Mouse (Mus musculus): ENCODE data around the gene Pdzrn4. TPM values are rescaled to one million over a fixed set of nuclear protein-coding genes. Genes with fewer than 3 reads are reported as not detected.

Pdzrn4 gene
- polyA plus RNA-seq, 2 experiments: 1.4 to 1.9 TPM

- Histone ChIP-seq H3K4me2 (replicated peaks; ENCODE audit: low read depth, low read length, severe bottlenecking) (no peak overlapping the region), H3K27me3 (ENCODE audit: control insufficient read depth, insufficient read depth, low read length) (no peaks in the 10 kb centered on the region), H3K27ac (replicated peaks; ENCODE audit: low read depth, low read length) (no peak overlapping the region), H3K4me1 (ENCODE audit: control insufficient read depth, insufficient read depth, low read length) (peaks cover 3% of the 10 kb centered on the region; the same call in 1 of the 2 replicates), H3K9me3 (ENCODE audit: control insufficient read depth, low read length) (peaks cover 4% of the 10 kb centered on the region), H3K9ac (ENCODE audit: low read depth, low read length, severe bottlenecking) (no peak overlapping the region), H3K4me3 (replicated peaks; ENCODE audit: low read length) (no peak overlapping the region), H3K36me3 (ENCODE audit: control insufficient read depth, insufficient read depth, low read length) (no peaks in the 10 kb centered on the region)
- ATAC-seq (ENCODE audit: low FRiP score, low read depth) (no peak), DNase-seq (ENCODE audit: low spot score) (no peak)
- 78% methylated on average over 4 of the region's 4 CpGs for WGBS
- no peak for TF ChIP-seq POLR2A (IDR thresholded peaks at IDR 0.05; ENCODE audit: borderline replicate concordance, extremely low read depth, insufficient read depth, insufficient read length)
Measured at GRCm38 (mm10) chr15:92526731-92527130, 130.1 kb downstream of the Pdzrn4 start.

DNA sequence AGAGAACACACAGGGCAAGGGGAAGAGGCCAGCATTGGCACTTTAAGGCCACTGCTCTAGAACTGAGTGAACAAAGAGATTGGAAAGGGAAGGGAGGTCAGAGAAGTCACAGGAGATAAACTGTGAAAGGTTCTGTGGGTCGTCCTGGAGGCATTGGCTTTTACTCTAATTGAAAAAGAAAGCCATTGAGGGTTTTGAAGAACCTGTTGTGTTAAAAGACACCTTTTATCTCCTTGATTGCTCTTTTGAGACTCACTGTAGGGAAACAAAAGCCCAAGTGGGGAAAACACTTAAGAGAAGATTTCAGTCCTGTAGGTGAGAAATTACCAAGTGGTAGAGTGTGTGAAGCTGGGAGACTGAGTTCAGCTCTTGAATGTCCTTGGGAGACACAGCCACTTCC is 146.6 kb downstream of the Pdzrn4 start:
- no peaks in the 10 kb centered on the region for H3K27me3 ChIP-seq (ENCODE audit: control insufficient read depth, insufficient read depth, low read length)
- ATAC-seq (ENCODE audit: low FRiP score, low read depth) (no peak), DNase-seq (ENCODE audit: low spot score) (no peak)
- 14% methylated on average over 1 of the region's 1 CpGs for WGBS
- H3K27ac ChIP-seq (replicated peaks; ENCODE audit: low read depth, low read length): no peak overlapping the region
- TF ChIP-seq POLR2A (IDR thresholded peaks at IDR 0.05; ENCODE audit: borderline replicate concordance, extremely low read depth, insufficient read depth, insufficient read length): no peak
- no peak overlapping the region for H3K9ac ChIP-seq (ENCODE audit: low read depth, low read length, severe bottlenecking)
- no peaks in the 10 kb centered on the region for H3K9me3 ChIP-seq (ENCODE audit: control insufficient read depth, low read length)
- H3K4me3 ChIP-seq (replicated peaks; ENCODE audit: low read length): no peak overlapping the region
- no peaks in the 10 kb centered on the region for H3K36me3 ChIP-seq (ENCODE audit: control insufficient read depth, insufficient read depth, low read length)
- H3K4me2 ChIP-seq (replicated peaks; ENCODE audit: low read depth, low read length, severe bottlenecking): no peak overlapping the region
- no peaks in the 10 kb centered on the region for H3K4me1 ChIP-seq (ENCODE audit: control insufficient read depth, insufficient read depth, low read length)

GRCm38 (mm10) chr15:92547294-92547911 is 150.7 kb downstream of the Pdzrn4 start:
- Histone ChIP-seq H3K27ac (replicated peaks; ENCODE audit: low read depth, low read length) (no peak overlapping the region), H3K4me3 (replicated peaks; ENCODE audit: low read length) (no peak overlapping the region), H3K4me1 (ENCODE audit: control insufficient read depth, insufficient read depth, low read length) (no peaks in the 10 kb centered on the region), H3K9me3 (ENCODE audit: control insufficient read depth, low read length) (no peaks in the 10 kb centered on the region), H3K36me3 (ENCODE audit: control insufficient read depth, insufficient read depth, low read length) (no peaks in the 10 kb centered on the region), H3K4me2 (replicated peaks; ENCODE audit: low read depth, low read length, severe bottlenecking) (no peak overlapping the region), H3K27me3 (ENCODE audit: control insufficient read depth, insufficient read depth, low read length) (no peaks in the 10 kb centered on the region), H3K9ac (ENCODE audit: low read depth, low read length, severe bottlenecking) (no peak overlapping the region)
- DNase-seq (ENCODE audit: low spot score) (no peak), ATAC-seq (ENCODE audit: low FRiP score, low read depth) (no peak)
- no peak for TF ChIP-seq POLR2A (IDR thresholded peaks at IDR 0.05; ENCODE audit: borderline replicate concordance, extremely low read depth, insufficient read depth, insufficient read length)
- WGBS: 25% methylated on average over 9 of the region's 9 CpGs

DNA sequence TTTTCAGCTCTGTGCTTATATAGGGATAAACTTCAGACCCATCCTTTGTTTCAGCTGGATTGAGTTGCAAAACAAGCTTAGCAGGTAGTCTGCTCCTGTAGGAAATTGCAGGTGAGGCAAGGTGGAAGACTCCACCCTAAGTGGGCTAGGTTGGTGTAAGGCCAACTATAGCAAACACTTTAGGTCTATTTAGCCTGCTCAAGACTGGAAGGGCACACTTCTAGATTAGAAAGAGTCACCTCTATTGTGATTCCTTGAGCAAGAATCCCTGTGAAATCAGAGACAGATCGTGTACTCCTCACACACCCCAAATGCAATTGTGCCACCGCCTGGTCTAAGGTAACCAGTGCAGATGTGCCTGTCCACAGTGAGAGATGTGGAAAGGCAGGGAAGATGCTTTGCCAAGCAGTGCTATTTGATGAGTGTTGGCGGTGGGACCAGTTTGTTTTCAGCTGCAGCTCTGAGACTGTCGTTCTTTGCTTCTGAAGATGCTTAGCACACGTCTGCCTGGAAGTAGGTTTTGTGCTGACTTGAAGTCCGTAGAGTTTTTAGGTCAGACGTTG is 158.4 kb downstream of the Pdzrn4 start:
- no peak for TF ChIP-seq POLR2A (IDR thresholded peaks at IDR 0.05; ENCODE audit: borderline replicate concordance, extremely low read depth, insufficient read depth, insufficient read length)
- Histone ChIP-seq H3K27me3 (ENCODE audit: control insufficient read depth, insufficient read depth, low read length) (no peaks in the 10 kb centered on the region), H3K4me1 (ENCODE audit: control insufficient read depth, insufficient read depth, low read length) (peaks cover 7% of the 10 kb centered on the region; the same call in 1 of the 2 replicates), H3K4me2 (replicated peaks; ENCODE audit: low read depth, low read length, severe bottlenecking) (no peak overlapping the region), H3K27ac (replicated peaks; ENCODE audit: low read depth, low read length) (no peak overlapping the region), H3K9ac (ENCODE audit: low read depth, low read length, severe bottlenecking) (no peak overlapping the region), H3K4me3 (replicated peaks; ENCODE audit: low read length) (no peak overlapping the region), H3K36me3 (ENCODE audit: control insufficient read depth, insufficient read depth, low read length) (no peaks in the 10 kb centered on the region), H3K9me3 (ENCODE audit: control insufficient read depth, low read length) (no peaks in the 10 kb centered on the region)
- no peak for DNase-seq (ENCODE audit: low spot score)
- ATAC-seq (ENCODE audit: low FRiP score, low read depth): no peak
- WGBS: 71% methylated on average over 7 of the region's 7 CpGs

- WGBS: 79% methylated on average over 3 of the region's 3 CpGs
- Histone ChIP-seq H3K4me1 (ENCODE audit: control insufficient read depth, insufficient read depth, low read length) (peaks cover 7% of the 10 kb centered on the region; the same call in 1 of the 2 replicates), H3K4me2 (replicated peaks; ENCODE audit: low read depth, low read length, severe bottlenecking) (no peak overlapping the region), H3K27me3 (ENCODE audit: control insufficient read depth, insufficient read depth, low read length) (no peaks in the 10 kb centered on the region), H3K27ac (replicated peaks; ENCODE audit: low read depth, low read length) (no peak overlapping the region), H3K36me3 (ENCODE audit: control insufficient read depth, insufficient read depth, low read length) (no peaks in the 10 kb centered on the region), H3K9me3 (ENCODE audit: control insufficient read depth, low read length) (no peaks in the 10 kb centered on the region), H3K9ac (ENCODE audit: low read depth, low read length, severe bottlenecking) (no peak overlapping the region), H3K4me3 (replicated peaks; ENCODE audit: low read length) (no peak overlapping the region)
- ATAC-seq (ENCODE audit: low FRiP score, low read depth): no peak
- DNase-seq (ENCODE audit: low spot score): no peak
- no peak for TF ChIP-seq POLR2A (IDR thresholded peaks at IDR 0.05; ENCODE audit: borderline replicate concordance, extremely low read depth, insufficient read depth, insufficient read length)
Measured at GRCm38 (mm10) chr15:92555716-92556115, 159.0 kb downstream of the Pdzrn4 start.
